Mouse (Mus musculus) C2C12 (cell line): ENCODE results near the gene Bco1.

Experiments used
- CEBPB ChIP-seq: IDR thresholded peaks from one replicate; pipeline ENCODE4 v1.6.1; 2011; ENCODE audit warnings: low read depth, mild to moderate bottlenecking, control low read depth, moderate library complexity
- CTCF ChIP-seq: IDR thresholded peaks from one replicate; pipeline ENCODE4 v1.5.1; 2011; ENCODE audit not compliant: control insufficient read depth, insufficient read depth, insufficient read length
- MAX ChIP-seq: IDR thresholded peaks from one replicate; pipeline ENCODE4 v1.6.1; 2011; ENCODE audit warnings: mild to moderate bottlenecking, control low read depth
- MYOD1 ChIP-seq: IDR thresholded peaks from one replicate; pipeline ENCODE4 v1.6.1; 2011; ENCODE audit warnings: low read depth; ENCODE audit not compliant: control insufficient read depth, insufficient read length
- USF1 ChIP-seq: IDR thresholded peaks from one replicate; pipeline ENCODE4 v1.6.1; 2011; ENCODE audit warnings: low read depth, mild to moderate bottlenecking, control low read depth, moderate library complexity

- TF ChIP-seq CTCF (no peak), MAX (no peak), USF1 (no peak), MYOD1 (no peak), CEBPB (no peak)
Measured at GRCm38 (mm10) chr8:117156149-117156548, 60.5 kb downstream of the Bco1 start.
